Mouse (Mus musculus) heart, embryonic 16.5 days (tissue): ENCODE data around the gene Carns1. TPM values are rescaled to one million over a fixed set of nuclear protein-coding genes. Genes with fewer than 3 reads are reported as not detected.
A peak's percentile ranks its signal among the peaks of the same experiment; 100 is the strongest.

Experiments used
- ATAC-seq: fragments of 200-750 bp; cut with Nextera tagmentation; replicated peaks from 2 replicates; pipeline ENCODE4 v1.8.0; 2017; ENCODE audit warnings: moderate number of reproducible peaks; ENCODE audit not compliant: insufficient read depth, low FRiP score; ENCODE audit errors: extremely low read depth
- H3K27ac ChIP-seq: fragments of 300-500 bp; sonication (generic); 2 replicates; pipeline ENCODE4 v1.5.1; 2014; ENCODE audit warnings: mild to moderate bottlenecking, low read length, control low read depth, moderate library complexity
- H3K27me3 ChIP-seq: fragments of 300-500 bp; sonication (generic); 2 replicates; pipeline ENCODE4 v1.6.1; 2014; ENCODE audit warnings: low read length, mixed read lengths; ENCODE audit not compliant: control insufficient read depth, insufficient read depth
- H3K36me3 ChIP-seq: fragments of 300-500 bp; sonication (generic); 2 replicates; pipeline ENCODE4 v1.6.1; 2014; ENCODE audit not compliant: control insufficient read depth, insufficient read depth
- H3K4me1 ChIP-seq: fragments of 300-500 bp; sonication (generic); 2 replicates; pipeline ENCODE4 v1.6.1; 2014; ENCODE audit warnings: low read length, mixed read lengths; ENCODE audit not compliant: control insufficient read depth, insufficient read depth
- H3K4me2 ChIP-seq: fragments of 300-500 bp; sonication (generic); 2 replicates; pipeline ENCODE4 v1.6.1; 2014; ENCODE audit warnings: low read depth, mild to moderate bottlenecking, control low read depth, low read length
- H3K4me3 ChIP-seq: fragments of 300-500 bp; sonication (generic); 2 replicates; pipeline ENCODE4 v1.5.1; 2014; ENCODE audit warnings: mild to moderate bottlenecking, control low read depth, low read length
- H3K9ac ChIP-seq: fragments of 300-500 bp; sonication (generic); 2 replicates; pipeline ENCODE4 v1.6.1; 2014; ENCODE audit warnings: low read length, control low read depth
- H3K9me3 ChIP-seq: fragments of 300-500 bp; sonication (generic); replicated peaks from 2 replicates; pipeline ENCODE4 v1.6.1; 2016; ENCODE audit warnings: low read length; ENCODE audit not compliant: control insufficient read depth
- WGBS: fragments of 180-500 bp; shearing (Covaris S2); extraction: QIAGEN DNeasy Blood & Tissue Kit; methylation state at CpG from one replicate; pipeline ENCODE4 v1.1.7; 2014; 5-methylcytosine and 5-hydroxymethylcytosine counted together
- polyA plus RNA-seq: library from polyadenylated mRNA; unstranded; fragments of >200 nt; fragmentation: Nextera tagmentation; extraction: Ambion mirVana; gene quantifications from 2 replicates; pipeline ENCODE4 v1.2.1, GENCODE M21; 2015

The Carns1 gene
- polyA plus RNA-seq, 1 experiment from 2014 or later: 15.9 TPM

DNA sequence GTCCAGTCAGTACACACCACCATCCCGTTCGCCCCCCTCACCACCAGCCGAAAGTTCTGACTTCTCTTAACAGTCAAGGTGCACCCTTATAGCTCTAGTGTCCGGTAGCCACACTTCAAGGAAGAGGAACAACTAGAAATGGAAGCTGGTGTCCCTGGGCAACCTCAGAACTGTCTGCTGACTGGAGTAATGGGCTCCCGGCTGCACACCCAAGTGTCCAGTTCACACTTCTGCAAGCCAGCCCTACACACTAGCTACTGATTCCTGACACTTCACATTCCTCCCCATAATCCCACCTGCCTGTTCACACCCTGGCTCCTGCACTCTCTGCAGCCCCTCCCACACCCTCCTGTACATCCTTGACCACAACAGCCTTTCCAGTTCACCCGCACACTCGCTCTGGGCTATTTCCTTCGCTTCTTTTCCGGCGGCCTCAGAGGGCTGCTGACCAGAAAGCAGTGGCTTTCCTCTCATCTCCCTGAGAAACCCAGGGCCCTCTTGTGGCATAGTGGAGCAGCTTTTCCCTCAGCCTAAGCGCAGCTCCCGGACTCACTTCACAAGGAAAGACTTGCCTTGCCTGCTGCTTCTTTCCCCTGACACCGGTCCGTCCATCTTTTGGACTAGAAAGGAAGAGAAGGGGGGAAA lies 40.9 kb upstream of the Carns1 start:
- Histone ChIP-seq H3K36me3 (no peaks in the 10 kb centered on the region), H3K4me2 (peak overlapping the region; percentile 48), H3K9me3 (no peaks in the 10 kb centered on the region), H3K27ac (0 out of 2 replicates have a peak overlapping the region, but pooled peaks have one; percentile 25), H3K4me3 (no peak overlapping the region), H3K27me3 (peaks cover 34% of the 10 kb centered on the region), H3K4me1 (peaks cover 32% of the 10 kb centered on the region), H3K9ac (no peak overlapping the region)
- 17% methylated on average over 14 of the region's 14 CpGs for WGBS
- no peak; the same call in 1 of the 2 replicates for ATAC-seq

DNA sequence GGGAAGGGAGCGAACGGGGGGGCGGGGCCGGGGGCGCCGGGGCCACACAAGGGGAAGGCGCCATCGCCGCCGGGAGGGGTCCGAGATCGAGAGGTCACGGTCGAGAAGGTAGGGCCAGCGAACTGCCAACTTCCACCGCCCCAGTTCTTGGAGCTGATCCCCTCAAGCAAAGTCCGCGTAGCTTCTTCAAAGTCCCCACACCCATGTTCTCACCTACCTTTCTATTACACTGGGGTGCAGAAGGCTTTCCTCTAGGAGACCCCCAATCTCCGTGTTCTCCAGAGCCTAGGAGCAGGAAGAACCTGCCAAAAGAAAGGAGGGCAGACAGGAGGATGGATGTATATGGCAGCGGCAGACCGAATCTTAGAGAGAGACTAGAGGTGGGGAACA lies 40.2 kb upstream of the Carns1 start:
- peak overlapping the region; percentile 84 for H3K9ac ChIP-seq
- ATAC-seq: no peak
- no peaks in the 10 kb centered on the region for H3K9me3 ChIP-seq
- peaks cover 38% of the 10 kb centered on the region for H3K27me3 ChIP-seq
- H3K27ac ChIP-seq: peak overlapping the region; percentile 61
- peaks cover 25% of the 10 kb centered on the region for H3K4me1 ChIP-seq
- peak overlapping the region; percentile 99 for H3K4me2 ChIP-seq
- peak overlapping the region; percentile 73 for H3K4me3 ChIP-seq
- H3K36me3 ChIP-seq: no peaks in the 10 kb centered on the region
- WGBS: 3% methylated on average over 16 of the region's 21 CpGs

DNA sequence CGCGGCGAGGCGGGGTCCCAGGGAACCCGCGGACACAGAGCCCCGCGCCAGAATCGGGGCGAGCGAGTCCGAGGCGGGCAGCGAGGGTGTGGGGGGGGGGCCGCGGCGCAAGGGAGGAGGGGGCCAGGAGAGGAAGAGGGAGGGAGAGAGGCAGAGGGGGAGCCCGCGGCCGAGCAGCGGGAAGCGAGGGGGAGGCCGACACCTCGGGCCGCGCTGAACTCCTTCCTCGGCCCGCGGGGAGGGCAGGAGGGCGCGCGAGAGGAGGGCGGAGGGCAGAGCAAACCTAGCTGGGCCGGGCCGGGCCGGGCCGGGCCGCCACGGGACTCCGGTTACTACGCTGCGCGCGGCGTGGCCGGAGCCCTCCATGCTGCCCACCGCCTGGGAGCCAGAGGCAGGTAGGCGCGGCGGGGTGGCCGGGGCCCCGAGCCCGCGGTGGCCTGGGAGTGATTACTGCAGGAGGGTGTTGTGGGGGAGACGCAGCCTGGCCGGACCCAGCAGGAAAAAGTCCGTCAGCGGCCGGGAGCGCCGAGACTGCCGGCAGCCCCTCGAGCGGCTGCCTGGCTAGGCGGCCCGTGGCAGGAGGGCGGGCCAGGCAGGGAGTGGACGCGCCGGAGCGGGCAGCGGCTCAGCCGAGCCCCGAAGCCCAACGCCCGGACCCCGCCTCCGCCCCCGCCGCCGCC lies 39.6 kb upstream of the Carns1 start:
- no peaks in the 10 kb centered on the region for H3K36me3 ChIP-seq
- H3K9me3 ChIP-seq: no peaks in the 10 kb centered on the region
- peak overlapping the region; percentile 99 for H3K4me2 ChIP-seq
- peaks cover 19% of the 10 kb centered on the region for H3K4me1 ChIP-seq
- peak overlapping the region; percentile 61 for H3K27ac ChIP-seq
- ATAC-seq: peak; percentile 38
- WGBS: 0% methylated on average over 69 of the region's 81 CpGs
- H3K27me3 ChIP-seq: peaks cover 39% of the 10 kb centered on the region
- H3K9ac ChIP-seq: peak overlapping the region; percentile 84
- peak overlapping the region; percentile 73 for H3K4me3 ChIP-seq

DNA sequence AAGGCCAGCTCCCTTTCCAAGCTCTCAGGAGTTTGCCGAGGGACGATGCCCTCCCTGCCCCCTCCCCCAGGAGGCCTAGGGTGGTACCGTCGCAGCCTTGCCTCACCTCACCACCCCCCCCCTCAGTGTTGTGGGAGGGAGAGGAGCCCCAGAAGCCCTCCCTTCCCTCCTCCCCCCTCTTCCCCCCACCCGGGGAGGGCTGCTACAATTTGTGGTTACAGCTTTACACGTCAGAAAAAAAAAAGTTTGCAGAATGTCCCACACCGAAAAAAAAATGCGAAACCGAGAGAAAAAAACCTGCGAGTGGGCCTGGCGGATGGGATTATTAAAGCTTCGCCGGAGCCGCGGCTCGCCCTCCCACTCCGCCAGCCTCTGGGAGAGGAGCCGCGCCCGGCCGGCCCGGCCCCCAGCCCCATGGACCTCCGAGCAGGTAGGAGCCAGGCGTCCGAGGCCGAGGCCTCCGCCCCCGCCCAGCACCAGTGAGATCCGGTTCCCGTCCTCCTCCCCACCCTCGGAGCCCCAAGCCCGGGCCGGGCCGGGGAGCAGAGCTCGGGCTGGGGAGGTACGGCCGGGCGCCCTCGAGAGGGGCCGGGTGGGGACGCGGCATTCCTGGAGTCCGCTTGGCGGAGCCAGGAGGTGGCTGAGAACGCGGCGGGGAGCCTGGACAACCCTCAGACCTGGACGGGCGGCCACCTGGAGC lies 38.9 kb upstream of the Carns1 start, which contains the start of the genes Clcf1 and AC109138.7:
Gene Clcf1, plus strand, starts transcription at position 168 of the 700 bp plus-strand sequence.
Gene AC109138.7, plus strand, starts transcription at position 287 of the 700 bp plus-strand sequence.
- ATAC-seq: peak; percentile 45
- Histone ChIP-seq H3K27me3 (peaks cover 41% of the 10 kb centered on the region), H3K9me3 (no peaks in the 10 kb centered on the region), H3K4me1 (peaks cover 19% of the 10 kb centered on the region), H3K9ac (peak within 1 kb of the TSS; percentile 84), H3K4me2 (peak within 1 kb of the TSS; percentile 99), H3K27ac (peak within 1 kb of the TSS; percentile 61), H3K36me3 (no peaks in the 10 kb centered on the region), H3K4me3 (peak within 1 kb of the TSS; percentile 73)
- under 1% methylated on average over 47 of the region's 49 CpGs for WGBS

DNA sequence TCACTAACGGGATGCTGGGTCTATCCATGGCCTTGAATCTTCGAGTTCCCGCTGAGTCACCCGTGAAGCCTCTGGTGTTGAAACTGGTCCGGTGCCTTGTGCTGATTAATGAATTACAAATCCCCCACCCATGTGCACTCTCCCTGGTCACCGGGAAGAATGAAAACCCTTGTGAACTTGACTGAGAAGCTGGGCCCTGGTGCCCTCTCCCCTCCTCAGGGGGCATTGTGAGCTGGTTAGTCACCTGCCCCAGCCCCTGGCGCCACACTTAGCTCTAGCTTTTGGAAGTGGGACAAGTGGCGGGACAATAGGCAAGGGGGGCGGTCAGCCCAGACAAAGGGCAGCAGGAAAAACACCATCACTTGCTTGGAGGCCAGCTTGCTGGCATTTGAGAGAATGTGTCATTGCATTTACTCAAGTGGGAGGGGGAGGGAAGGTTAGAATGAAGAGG lies 38.3 kb upstream of the Carns1 start:
- no peak for ATAC-seq
- H3K4me1 ChIP-seq: peaks cover 19% of the 10 kb centered on the region
- no peak overlapping the region for H3K9ac ChIP-seq
- H3K4me2 ChIP-seq: peak overlapping the region; percentile 99
- peak overlapping the region; percentile 73 for H3K4me3 ChIP-seq
- H3K36me3 ChIP-seq: no peaks in the 10 kb centered on the region
- H3K27ac ChIP-seq: no peak overlapping the region
- WGBS: 10% methylated on average over 9 of the region's 9 CpGs
- peaks cover 41% of the 10 kb centered on the region for H3K27me3 ChIP-seq
- no peaks in the 10 kb centered on the region for H3K9me3 ChIP-seq

- no peaks in the 10 kb centered on the region for H3K36me3 ChIP-seq
- 33% methylated on average over 4 of the region's 4 CpGs for WGBS
- H3K4me1 ChIP-seq: peaks cover 19% of the 10 kb centered on the region
- H3K4me3 ChIP-seq: no peak overlapping the region
- H3K27ac ChIP-seq: no peak overlapping the region
- H3K9me3 ChIP-seq: no peaks in the 10 kb centered on the region
- H3K4me2 ChIP-seq: no peak overlapping the region
- no peak for ATAC-seq
- H3K27me3 ChIP-seq: peaks cover 40% of the 10 kb centered on the region
- no peak overlapping the region for H3K9ac ChIP-seq
Measured at GRCm38 (mm10) chr19:4211891-4212588, 36.8 kb upstream of the Carns1 start.

DNA sequence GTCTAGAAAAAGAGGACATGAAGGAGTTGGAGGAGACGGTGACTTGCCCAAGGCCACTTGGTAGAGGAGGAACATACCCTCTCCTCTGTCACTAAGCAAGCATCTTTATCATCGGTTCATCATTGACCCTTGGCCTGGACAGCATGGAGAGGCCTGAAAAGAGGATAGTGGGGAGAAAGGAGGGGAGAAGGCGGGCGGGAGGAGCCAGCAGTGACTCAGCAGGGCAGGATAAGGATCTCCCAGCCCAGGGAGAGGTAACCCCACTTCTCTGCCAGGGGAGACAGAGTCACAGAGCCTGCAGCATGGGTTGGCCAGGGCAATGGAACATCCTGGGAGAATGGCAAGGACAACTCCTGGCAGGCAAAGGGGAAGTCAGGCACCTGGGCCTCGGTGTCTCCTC lies 33.3 kb upstream of the Carns1 start:
- no peak overlapping the region for H3K27ac ChIP-seq
- H3K9ac ChIP-seq: no peak overlapping the region
- H3K4me2 ChIP-seq: no peak overlapping the region
- H3K9me3 ChIP-seq: no peaks in the 10 kb centered on the region
- H3K27me3 ChIP-seq: peaks cover 28% of the 10 kb centered on the region
- no peak for ATAC-seq
- H3K4me1 ChIP-seq: peaks cover 8% of the 10 kb centered on the region
- no peak overlapping the region for H3K4me3 ChIP-seq
- H3K36me3 ChIP-seq: no peaks in the 10 kb centered on the region
- WGBS: 74% methylated on average over 5 of the region's 5 CpGs

DNA sequence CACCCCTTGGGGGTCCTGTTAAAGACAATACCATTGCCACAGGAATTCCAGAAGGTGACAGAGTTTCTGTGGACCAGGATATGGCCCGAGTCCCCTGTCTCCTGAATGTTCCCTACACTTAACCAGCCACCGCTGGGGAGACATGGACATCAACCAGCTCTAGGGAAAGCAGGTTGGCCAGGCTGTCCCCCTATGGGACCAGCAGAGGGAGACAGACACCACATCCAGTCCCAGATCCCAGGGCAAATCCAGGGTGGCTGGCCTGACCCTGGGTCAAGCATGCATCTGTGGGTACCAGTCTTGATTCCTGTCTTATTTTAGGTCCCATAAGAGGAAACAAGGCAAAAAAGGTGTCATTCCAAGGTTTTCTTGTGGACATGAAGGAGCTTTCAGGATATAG lies 31.7 kb upstream of the Carns1 start:
- Histone ChIP-seq H3K9ac (no peak overlapping the region), H3K4me1 (peaks cover 11% of the 10 kb centered on the region), H3K27ac (no peak overlapping the region), H3K36me3 (no peaks in the 10 kb centered on the region), H3K4me2 (no peak overlapping the region), H3K4me3 (no peak overlapping the region), H3K27me3 (peaks cover 17% of the 10 kb centered on the region), H3K9me3 (no peaks in the 10 kb centered on the region)
- peak; percentile 62 for ATAC-seq
- 6% methylated on average over 2 of the region's 2 CpGs for WGBS
